Mouse (Mus musculus) ES-E14 (cell line): ENCODE measurements around the gene Commd2.

Source experiments
- CHD2 ChIP-seq: IDR thresholded peaks from 2 replicates; pipeline ENCODE4 v1.6.1; 2014; ENCODE audit warnings: mild to moderate bottlenecking, low read depth, low read length, inconsistent platforms
- HCFC1 ChIP-seq: IDR thresholded peaks from 2 replicates; pipeline ENCODE4 v1.6.1; 2012; ENCODE audit warnings: low read length, inconsistent platforms, borderline replicate concordance; ENCODE audit not compliant: insufficient read depth
- MAFK ChIP-seq: IDR thresholded peaks from 2 replicates; pipeline ENCODE4 v1.6.1; 2014; ENCODE audit warnings: mild to moderate bottlenecking, low read depth, low read length, inconsistent platforms; ENCODE audit not compliant: insufficient read depth
- ZC3H11A ChIP-seq: IDR thresholded peaks from 2 replicates; pipeline ENCODE4 v1.6.1; 2012; ENCODE audit warnings: low read depth, mild to moderate bottlenecking, inconsistent platforms, low read length, borderline replicate concordance
- ZNF384 ChIP-seq: IDR thresholded peaks from 2 replicates; pipeline ENCODE4 v1.6.1; 2012; ENCODE audit warnings: low read depth, low read length, inconsistent platforms

GRCm38 (mm10) chr3:57603891-57604617 is 47.5 kb downstream of the Commd2 start:
- TF ChIP-seq ZNF384, result no peak
- no peak for TF ChIP-seq CHD2
- no peak for TF ChIP-seq ZC3H11A
- no peak for TF ChIP-seq MAFK
- no peak for TF ChIP-seq HCFC1
